Mouse (Mus musculus): Measurements from ENCODE around the gene E130308A19Rik.

Gene E130308A19Rik

DNA sequence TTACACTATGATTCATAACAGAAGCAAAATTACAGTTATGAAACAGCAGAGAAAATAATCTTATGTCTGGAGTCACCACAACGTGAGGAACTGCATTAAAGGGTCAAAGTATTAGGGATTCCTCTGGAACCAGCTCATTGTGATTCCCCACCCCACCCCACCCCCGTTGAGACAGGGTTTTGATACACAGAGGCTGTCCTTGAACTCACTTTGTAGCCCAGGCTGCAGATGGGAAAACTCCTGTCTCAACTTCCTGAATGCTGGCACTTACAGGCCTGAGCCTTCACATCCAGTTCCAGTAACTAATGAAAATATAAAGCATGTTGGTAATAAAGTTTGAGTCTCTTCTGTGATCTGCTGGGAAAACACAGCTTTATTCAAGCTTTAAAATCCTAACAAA, 159.4 kb downstream of the E130308A19Rik start:
- DNase-seq (ENCODE audit: low read depth): no peak

DNA sequence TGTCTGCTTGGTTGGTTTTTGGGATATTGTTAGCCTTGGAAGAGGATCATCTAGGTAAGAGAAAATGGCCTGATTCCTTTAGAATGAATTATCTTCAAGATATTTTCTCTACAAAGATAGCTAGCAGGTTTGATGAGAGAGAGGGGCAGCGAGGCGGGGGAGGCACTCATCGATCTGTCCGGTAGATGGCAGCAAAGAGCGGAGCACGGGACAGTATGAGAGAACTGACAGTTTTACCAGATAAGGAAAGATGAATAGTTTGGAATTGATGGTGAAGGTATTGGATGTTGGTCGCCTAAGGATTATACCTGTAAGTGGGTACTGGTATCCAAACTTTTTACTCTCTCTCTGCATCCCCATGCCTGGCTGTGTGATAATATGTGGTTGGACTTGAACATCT, 160.7 kb downstream of the E130308A19Rik start:
- DNase-seq (ENCODE audit: low read depth): peak; percentile 86

DNA sequence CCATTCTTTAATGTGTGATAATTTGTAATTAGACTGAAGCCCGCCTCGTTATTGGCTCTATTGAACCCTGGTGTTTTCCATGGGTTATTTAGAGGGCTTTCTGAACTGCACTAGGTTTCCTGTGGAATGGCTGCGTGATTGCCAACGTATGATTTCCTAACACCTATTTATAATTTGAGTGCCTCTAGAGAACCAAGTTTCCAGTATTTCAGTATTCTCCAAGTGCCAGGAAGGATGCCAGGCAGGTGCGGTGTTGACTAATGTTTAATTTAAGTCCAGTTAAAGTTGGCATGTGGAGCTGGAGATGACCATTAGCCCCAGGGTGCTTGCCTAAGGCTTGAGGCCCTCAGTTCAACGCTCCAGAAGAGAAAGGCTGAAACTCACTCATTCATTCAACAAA, 161.1 kb downstream of the E130308A19Rik start:
- no peak for DNase-seq (ENCODE audit: low read depth)

DNA sequence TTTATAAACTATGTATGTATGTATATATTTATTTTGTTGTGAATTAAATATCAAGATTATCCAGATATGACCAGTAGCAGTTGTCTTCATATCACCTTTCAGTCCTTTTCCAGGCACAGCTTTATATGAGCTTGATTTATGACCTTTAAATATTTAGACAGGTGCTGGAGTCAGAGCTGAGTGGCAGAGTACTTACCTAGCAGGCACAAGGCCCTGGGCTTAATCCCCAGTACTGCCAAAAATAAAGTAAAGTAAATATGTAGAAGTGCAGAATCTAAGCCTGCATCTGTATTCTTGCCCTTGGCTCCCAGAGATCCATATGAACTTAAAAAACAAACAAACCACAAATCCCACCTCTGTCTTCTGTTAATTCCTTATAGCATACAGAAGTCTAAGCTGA, 163.0 kb downstream of the E130308A19Rik start:
- no peak for DNase-seq (ENCODE audit: low read depth)

DNA sequence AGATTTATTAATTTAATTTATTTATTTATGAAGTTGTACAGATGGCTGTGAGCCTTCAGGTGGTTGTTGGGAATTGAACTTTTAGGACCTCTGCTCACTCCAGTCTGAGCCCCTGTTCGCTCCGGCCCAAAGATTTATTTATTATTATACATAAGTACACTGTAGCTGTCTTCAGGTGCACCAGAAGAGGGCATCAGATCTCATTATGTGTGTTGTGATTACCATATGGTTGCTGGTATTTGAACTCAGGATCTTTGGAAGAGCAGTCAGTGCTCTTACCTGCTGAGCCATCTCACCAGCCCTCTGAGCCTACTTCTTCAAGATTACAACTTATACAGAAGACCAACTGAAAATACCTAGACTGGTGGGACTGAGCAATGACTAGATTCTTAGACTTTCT, 167.6 kb downstream of the E130308A19Rik start:
- DNase-seq (ENCODE audit: low read depth): peak; percentile 27

DNA sequence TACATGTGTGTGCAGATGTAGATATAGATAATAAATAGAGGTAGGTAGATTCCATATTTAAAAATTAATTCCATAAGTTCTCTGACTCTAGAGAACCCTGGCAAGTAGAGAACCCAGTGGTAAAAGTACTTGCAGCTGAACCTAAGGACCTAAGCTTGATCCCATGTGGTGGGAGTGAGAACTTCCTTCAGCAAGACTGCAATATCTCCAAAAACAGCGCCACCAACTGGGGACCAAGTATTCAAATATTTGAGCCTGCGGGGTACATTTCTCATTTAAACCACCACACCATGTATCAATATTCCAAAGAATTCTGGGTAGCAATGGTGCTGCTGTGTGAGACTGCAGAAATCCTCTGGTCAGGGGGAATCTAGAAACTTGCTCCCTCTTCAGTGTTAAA, 168.1 kb downstream of the E130308A19Rik start:
- no peak for DNase-seq (ENCODE audit: low read depth)

DNA sequence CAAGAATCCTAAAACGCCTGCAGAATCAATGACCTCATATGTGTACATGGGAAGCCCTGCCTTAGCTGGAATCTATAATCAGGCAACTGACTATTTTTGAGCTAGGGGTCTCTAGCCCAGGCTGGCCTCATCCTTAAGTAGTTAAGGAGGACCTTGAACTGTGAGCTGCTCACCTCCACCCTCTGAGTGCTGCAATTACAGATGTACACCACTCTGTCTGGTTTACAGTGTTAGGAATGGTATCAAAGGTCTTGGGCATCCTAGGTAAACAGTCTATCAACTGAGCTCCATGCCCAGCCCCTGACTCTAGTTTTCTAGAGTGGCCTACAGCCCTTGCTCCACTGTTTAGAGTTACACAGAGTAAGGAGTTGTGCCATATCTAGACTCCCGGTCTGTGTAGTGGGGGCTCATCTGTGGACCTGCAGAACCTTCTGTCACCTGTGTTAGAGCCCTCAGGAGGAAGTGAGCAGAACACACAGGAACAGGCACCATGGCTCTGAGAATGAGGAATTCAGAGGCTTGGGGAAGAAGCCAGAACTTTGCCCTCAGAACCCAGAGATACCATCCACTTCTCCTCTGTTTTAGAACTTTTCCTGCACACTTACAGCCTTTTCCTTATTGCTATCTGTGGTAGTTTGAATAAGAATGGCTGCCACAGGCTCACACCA, 169.9 kb downstream of the E130308A19Rik start:
- DNase-seq (ENCODE audit: low read depth): no peak

DNA sequence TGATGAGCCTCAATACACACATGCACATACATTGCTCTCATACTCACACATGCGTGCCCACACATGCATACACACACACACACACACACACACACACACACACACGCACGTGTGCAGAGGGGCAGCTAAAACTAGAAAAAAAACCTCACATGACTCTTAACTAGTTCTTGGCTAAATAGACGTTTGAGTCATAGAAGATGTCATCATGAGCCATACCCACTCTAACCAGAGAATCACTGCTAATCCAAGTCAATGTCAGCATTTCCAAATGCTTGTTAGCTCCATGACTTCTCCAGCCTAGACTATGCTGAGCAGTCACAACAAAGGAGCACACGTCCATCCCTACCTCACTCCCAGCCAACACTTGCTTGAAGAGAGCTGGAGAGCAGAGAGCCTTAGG, 174.2 kb downstream of the E130308A19Rik start:
- no peak for DNase-seq (ENCODE audit: low read depth)

DNA sequence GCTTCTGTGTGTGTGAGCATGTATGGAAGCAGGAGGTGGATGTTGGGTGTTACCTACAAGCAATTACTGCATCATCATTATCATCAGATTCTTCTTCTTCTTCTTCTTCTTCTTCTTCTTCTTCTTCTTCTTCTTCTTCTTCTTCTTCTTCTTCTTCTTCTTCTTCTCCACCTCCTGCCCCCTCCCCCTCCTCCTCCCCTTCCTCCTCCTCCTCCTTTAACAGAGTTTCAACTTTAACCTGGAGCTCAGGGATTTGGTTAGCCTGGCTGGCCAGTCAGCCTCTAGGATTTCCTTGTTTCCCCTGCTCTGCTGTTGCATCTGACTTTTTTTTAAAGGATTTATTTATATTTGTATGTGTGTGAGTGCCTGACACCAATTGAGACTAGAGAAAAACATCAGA, 175.5 kb downstream of the E130308A19Rik start, which contains the start of gene Inip:
Gene Inip (minus strand): TSS at position 101 of the 400 bp plus-strand sequence.
- DNase-seq (ENCODE audit: low read depth): no peak

DNA sequence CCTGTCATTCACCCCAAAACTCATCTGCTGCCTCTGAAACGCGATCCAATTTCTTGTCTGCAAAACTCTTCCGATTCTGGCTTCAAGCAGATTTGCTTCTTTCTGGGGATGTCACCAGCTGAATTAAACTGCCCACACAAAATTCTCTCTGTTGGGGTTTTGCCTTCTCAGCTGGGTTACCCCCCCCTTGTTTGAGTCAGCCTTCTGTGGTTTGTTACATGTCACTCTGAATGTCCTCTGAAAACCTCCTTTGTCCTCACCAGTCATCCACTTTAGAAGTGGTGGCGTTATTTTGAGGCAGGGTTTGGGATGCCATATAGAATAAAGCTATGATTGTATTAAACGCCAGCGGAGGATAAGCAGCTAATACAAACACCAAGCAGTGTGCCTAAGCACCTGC, 176.1 kb downstream of the E130308A19Rik start:
- DNase-seq (ENCODE audit: low read depth): no peak

DNA sequence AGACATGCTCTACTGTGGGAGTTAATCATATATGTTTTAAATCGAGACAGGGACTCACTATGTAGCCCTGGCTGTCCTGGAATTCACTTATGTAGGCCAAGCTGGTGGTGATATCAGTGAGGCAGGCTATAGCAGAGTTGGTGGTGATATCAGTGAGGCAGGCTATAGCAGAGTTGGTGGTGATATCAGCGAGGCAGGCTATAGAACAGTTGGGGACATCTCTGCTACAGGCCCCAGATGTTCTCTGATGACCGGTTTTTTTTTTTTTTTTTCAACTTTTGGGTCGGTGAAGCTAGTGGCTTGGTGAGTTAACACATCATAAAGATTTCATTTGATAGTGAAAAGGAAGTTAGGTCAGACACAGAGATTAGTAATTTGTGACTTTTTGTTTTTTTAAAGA, 176.8 kb downstream of the E130308A19Rik start:
- DNase-seq (ENCODE audit: low read depth): no peak

DNA sequence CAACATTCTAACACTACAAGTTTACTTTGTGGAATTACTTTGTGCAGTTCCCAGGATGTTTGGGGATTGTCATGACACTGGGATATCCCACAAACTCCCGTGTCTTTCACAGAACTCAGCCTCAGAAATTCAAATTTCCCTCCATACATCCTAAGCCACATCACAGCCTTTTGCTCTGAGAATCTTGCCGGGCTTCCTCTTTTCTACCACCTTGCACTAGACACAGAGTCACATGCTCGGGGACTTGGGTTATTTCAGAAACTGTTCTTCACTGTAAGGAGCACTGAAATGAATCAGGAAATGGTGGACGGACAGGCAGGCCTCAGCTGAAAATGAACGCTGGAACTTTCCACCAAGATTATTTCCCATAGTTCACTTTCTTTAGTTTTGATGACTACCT, 177.3 kb downstream of the E130308A19Rik start:
- peak; percentile 59 for DNase-seq (ENCODE audit: low read depth)

DNA sequence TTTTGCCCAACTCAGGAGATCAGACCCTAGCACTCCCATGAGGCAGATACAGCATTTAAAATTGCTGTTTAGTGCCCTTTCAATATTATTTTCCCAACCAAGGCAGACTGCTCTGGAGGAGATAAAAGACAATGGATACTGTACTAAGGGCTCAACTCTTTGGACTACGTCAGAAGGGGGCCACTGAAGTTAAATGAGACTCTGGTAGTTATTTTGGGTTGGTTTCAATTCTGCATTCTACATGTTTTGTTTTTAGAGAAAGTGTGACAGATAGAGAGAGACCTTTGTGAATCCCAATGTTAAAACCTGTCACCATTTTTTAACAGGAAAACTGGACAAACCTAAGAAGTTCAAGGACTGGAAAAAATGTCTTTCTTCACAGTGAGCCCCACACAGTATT, 178.7 kb downstream of the E130308A19Rik start:
- no peak for DNase-seq (ENCODE audit: low read depth)

DNA sequence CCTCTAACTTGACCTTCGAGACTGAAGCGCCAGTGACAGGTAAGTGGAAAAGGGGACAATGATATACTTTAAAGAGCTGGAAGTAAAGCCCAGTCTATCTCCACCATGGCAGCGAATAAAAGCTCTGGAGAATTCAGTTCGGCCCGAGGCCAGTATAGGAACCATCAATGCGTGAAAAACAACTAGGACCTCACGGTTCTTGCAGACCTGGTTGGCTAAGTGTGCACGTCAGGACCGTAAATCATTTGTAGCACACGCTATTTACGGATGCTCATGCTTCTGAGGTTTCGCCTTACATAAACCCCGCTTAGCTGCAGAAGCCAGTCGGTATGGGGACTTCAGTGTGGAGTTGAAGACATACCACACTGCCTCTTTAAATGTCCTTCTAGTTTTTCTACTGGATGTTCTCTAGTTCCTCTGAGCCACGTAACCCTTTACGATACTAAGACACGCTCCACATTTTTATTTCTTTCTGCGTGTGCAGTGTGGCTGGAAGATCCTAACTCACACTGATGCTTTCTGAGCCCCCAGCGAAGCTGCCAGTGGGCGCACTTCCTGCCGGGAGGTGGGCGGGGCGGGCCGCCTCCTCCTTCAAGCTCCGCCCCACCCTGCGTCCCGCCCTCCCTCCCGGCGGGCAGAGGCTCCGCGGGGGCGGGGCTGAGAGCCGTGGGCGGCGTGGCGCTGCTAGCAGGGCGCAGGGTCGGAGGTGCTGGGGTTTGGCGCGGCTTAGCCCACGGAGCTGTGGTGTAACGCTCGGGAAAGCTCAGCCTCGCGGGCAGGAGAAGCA, 179.4 kb downstream of the E130308A19Rik start, which contains the start of gene Snx30:
Gene Snx30 (plus strand): TSS at position 660 of the 787 bp plus-strand sequence.
- peak; percentile 94 for DNase-seq (ENCODE audit: low read depth)

DNA sequence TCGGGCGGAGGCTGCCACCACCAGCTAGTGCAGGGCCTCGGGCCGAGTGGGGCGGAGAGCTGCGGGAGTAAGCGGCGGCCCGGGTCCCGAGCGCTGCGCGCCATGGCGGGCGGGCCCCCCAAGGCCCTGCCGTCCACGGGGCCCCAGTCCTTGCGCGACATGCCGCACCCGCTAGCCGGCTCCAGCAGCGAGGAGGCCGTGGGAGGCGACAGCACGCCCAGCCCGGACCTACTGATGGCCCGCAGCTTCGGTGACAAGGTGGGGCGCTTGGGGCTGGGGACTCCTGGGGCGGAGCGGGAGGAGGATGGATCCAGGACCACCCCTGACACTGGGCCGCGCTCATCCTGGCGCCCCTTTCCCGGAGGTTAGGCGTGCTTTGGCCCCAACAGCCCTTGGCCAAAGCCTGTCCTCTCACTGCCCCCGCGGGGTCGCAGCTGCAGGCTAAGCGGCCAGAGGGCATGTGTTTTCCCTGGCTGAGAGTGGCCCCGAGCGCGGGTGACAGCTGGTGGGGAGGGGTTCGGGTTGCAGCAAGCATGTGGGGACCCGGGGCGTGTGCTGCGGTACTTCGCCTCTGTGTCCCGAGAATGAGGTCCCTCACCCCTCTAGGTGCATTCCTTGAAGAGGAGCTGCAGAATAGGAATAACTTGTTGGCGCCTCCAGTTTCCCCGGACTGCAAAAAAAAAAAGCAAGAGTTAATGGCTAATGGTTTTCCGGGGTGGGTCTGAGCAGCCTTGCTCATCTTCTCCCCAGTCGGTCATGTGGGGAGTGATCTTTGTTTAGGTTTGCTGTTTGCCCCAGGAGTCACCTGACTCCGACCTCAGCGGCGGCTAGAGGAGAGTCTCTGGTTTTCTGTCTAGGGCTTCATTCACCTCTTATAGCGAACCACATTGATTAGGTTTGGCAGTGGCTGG, 180.2 kb downstream of the E130308A19Rik start:
- peak; percentile 62 for DNase-seq (ENCODE audit: low read depth)

DNA sequence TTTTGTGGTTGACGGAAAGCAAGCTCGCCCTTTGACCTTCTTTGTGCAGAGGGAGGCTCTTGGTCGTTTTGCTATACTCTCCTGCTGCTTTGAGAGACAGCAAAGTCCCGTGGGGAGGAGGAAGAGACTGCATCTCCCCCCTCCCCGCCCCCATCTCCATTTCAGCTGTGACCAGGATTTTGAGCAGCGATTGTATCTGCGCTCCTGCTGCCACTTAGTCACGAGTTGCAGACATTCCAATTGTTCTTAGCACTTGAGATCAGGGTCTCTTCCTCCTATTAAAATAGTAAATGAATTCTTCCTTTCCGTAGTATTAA, 180.8 kb downstream of the E130308A19Rik start:
- DNase-seq (ENCODE audit: low read depth): no peak

DNA sequence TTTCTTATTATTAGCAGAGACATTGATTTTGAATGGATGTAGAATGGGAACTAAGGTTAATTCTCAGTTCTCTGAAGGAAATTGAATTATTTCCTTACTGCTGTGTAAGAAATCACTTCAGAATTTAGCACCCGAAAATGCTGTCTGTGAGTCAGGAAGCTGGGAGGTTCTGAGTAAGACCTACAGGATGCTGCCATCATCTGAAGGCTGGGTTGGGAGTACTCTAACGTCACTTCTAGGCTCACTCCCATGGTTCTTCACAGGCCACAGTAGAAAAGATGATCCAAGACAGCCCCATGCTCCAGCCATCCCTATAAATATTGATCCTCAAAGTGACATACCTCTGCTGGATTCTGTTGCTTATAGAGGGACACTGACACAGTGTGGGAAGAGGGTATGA, 181.5 kb downstream of the E130308A19Rik start:
- DNase-seq (ENCODE audit: low read depth): no peak

DNA sequence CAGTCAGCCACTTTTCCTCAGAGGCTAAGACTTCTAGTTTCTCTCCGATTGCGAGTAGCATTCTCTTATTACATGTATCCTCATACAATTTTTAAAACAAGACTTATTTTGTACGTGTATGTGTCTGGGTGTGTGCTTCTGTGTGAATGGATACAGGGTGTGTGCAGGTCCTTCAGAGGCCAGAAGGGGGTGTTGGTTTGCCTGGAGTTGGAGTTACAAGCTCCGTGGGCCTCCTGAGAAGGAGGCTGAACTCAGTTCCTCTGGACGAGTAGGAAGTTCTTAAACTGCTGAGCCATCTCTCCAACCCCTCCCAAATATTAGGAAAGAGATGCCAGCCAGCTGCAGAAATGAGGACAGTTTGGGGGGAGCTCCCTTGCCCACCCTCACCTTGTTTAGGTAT, 182.4 kb downstream of the E130308A19Rik start:
- DNase-seq (ENCODE audit: low read depth): no peak
